In genomic region chr17:70989430-70989829, GRCm38 (mm10) we compare ENCODE assay signal across 8 mouse cellular contexts. TPM values are rescaled to one million over a fixed set of nuclear protein-coding genes. Genes with fewer than 3 reads are reported as not detected.
A peak's percentile ranks its signal among the peaks of the same experiment; 100 is the strongest.
DNase-seq lines count a peak whose midpoint lies in the region; ATAC-seq and TF ChIP-seq lines count a peak whose summit lies in the region.

No protein-coding gene starts in this region.

- DNase-seq in cerebellum, adult 2 months = no peak
- no peak for DNase-seq in testis, postnatal 10 days (ENCODE audit: low spot score)
- DNase-seq in liver, embryonic 14.5 days (ENCODE audit: low read depth in 3 of 3, low spot score in 3 of 3) = no peak
- no peak for DNase-seq in stomach, postnatal 0 days (ENCODE audit: low spot score)
- DNase-seq in frontal cortex, postnatal 25 days (ENCODE audit: low spot score in 2 of 2) = no peak
- DNase-seq in MN1 (ENCODE audit: low spot score) = no peak

- peak overlapping the region; percentile 85 for H3K4me2 ChIP-seq in liver, embryonic 14.5 days (ENCODE audit: low read depth)
- peak overlapping the region; percentile 84 for H3K4me2 ChIP-seq in stomach, postnatal 0 days (replicated peaks; ENCODE audit: low read depth)

- no peak for ATAC-seq in cerebellum, adult (ENCODE audit: insufficient number of reproducible peaks, low FRiP score, low TSS enrichment)
- no peak for ATAC-seq in liver, embryonic 14.5 days (ENCODE audit: insufficient read depth)
- no peak for ATAC-seq in stomach, postnatal 0 days (ENCODE audit: low FRiP score, low TSS enrichment)

- H3K36me3 ChIP-seq in testis, adult 2 months (ENCODE audit: control insufficient read depth, insufficient read depth, low read length) = no peaks in the 10 kb centered on the region
- H3K36me3 ChIP-seq in liver, embryonic 14.5 days (replicated peaks; ENCODE audit: control insufficient read depth, insufficient read depth, low read depth) = peaks cover 20% of the 10 kb centered on the region
- H3K36me3 ChIP-seq in stomach, postnatal 0 days (ENCODE audit: control insufficient read depth, insufficient read depth, low read length) = peaks cover 8% of the 10 kb centered on the region

- H3K9ac ChIP-seq in liver, embryonic 14.5 days (replicated peaks) = peak overlapping the region; percentile 87
- peak overlapping the region; percentile 85; the same call in 1 of the 2 replicates for H3K9ac ChIP-seq in stomach, postnatal 0 days (ENCODE audit: low read length)

- H3K4me3 ChIP-seq in cerebellum, adult 2 months (replicated peaks; ENCODE audit: insufficient read depth, low read depth, low read length) = peak overlapping the region; percentile 88
- H3K4me3 ChIP-seq in testis, adult 2 months (ENCODE audit: control insufficient read depth, low read depth, low read length) = peak overlapping the region; percentile 92; the same call in 1 of the 2 replicates
- H3K4me3 ChIP-seq in liver, embryonic 14.5 days (ENCODE audit: insufficient read depth in 1 of 2, low read depth in 2 of 2, low read length in 2 of 2) = peak overlapping the region; percentile 63 to 91
- peak overlapping the region; percentile 89 for H3K4me3 ChIP-seq in stomach, postnatal 0 days (ENCODE audit: low read depth, low read length)

- H3K4me1 ChIP-seq in cerebellum, adult 2 months (ENCODE audit: control insufficient read depth, insufficient read depth, low read length) = peaks cover 15% of the 10 kb centered on the region
- peaks cover 3% of the 10 kb centered on the region for H3K4me1 ChIP-seq in testis, adult 2 months (ENCODE audit: control insufficient read depth, insufficient read depth, low read length)
- peaks cover 4 to 15% of the 10 kb centered on the region in 2 experiments for H3K4me1 ChIP-seq in liver, embryonic 14.5 days (replicated peaks; ENCODE audit: control insufficient read depth in 2 of 2, insufficient read depth in 2 of 2, low read length in 1 of 2)
- H3K4me1 ChIP-seq in stomach, postnatal 0 days (replicated peaks; ENCODE audit: control insufficient read depth, insufficient read depth) = 0 out of 2 replicates have a peak, but pooled peaks cover 2% of the 10 kb centered on the region

- no peaks in the 10 kb centered on the region for H3K27me3 ChIP-seq in cerebellum, adult 2 months (ENCODE audit: control insufficient read depth, insufficient read depth, low read length)
- no peaks in the 10 kb centered on the region for H3K27me3 ChIP-seq in testis, adult 2 months (ENCODE audit: control insufficient read depth, insufficient read depth, low read length)
- no peaks in the 10 kb centered on the region for H3K27me3 ChIP-seq in liver, embryonic 14.5 days (ENCODE audit: control insufficient read depth, insufficient read depth, low read length)
- H3K27me3 ChIP-seq in stomach, postnatal 0 days (ENCODE audit: control insufficient read depth, insufficient read depth, low read length) = no peaks in the 10 kb centered on the region

- no peak for TF ChIP-seq CTCF in cerebellum, adult 2 months (IDR thresholded peaks at IDR 0.05; ENCODE audit: borderline replicate concordance, insufficient read depth, low read depth, low read length)
- TF ChIP-seq CTCF in testis, adult 2 months (IDR thresholded peaks at IDR 0.05; ENCODE audit: control insufficient read depth, insufficient read depth, insufficient replicate concordance, low read depth, low read length) = no peak
- no peak for TF ChIP-seq CTCF in liver, embryonic 14.5 days (IDR thresholded peaks at IDR 0.05; ENCODE audit: low read depth)
- TF ChIP-seq CTCF in stomach, postnatal 0 days (IDR thresholded peaks at IDR 0.05; ENCODE audit: low read depth) = no peak

- 24% methylated on average over 8 of the region's 8 CpGs for WGBS in cerebellum, adult 2 months
- 34% methylated on average over 8 of the region's 8 CpGs for WGBS in liver, embryonic 14.5 days (ENCODE audit: insufficient replicate concordance)
- WGBS in stomach, postnatal 0 days = 32% methylated on average over 8 of the region's 8 CpGs

- TF ChIP-seq POLR2A in cerebellum, adult 2 months (IDR thresholded peaks at IDR 0.05; ENCODE audit: borderline replicate concordance, insufficient read depth, low read length) = no peak
- TF ChIP-seq POLR2A in testis, adult 2 months (IDR thresholded peaks at IDR 0.05; ENCODE audit: control insufficient read depth, low read depth, low read length) = no peak

- H3K27ac ChIP-seq in cerebellum, adult 2 months (ENCODE audit: insufficient read depth, low read length) = no peak overlapping the region; the same call in 1 of the 2 replicates
- no peak overlapping the region; the same call in 1 of the 2 replicates for H3K27ac ChIP-seq in testis, adult 2 months (ENCODE audit: control insufficient read depth, insufficient read depth, low read depth, low read length)
- H3K27ac ChIP-seq in liver, embryonic 14.5 days = no peak overlapping the region
- peak overlapping the region; percentile 95 for H3K27ac ChIP-seq in stomach, postnatal 0 days (replicated peaks)

- TF ChIP-seq EP300 in liver, embryonic 14.5 days (IDR thresholded peaks at IDR 0.05; ENCODE audit: low read depth) = no peak
- no peak for TF ChIP-seq EP300 in stomach, postnatal 0 days (optimal IDR thresholded peaks at IDR 0.05)

- H3K9me3 ChIP-seq in liver, embryonic 14.5 days (ENCODE audit: control insufficient read depth, low read length) = no peaks in the 10 kb centered on the region
- no peaks in the 10 kb centered on the region for H3K9me3 ChIP-seq in stomach, postnatal 0 days (ENCODE audit: control insufficient read depth, low read length)

RNA-seq across cellular contexts. Expression of gene Myom1, which starts 13.0 kb away (rescaled TPM):
- 1.6 and 2.4 TPM in 2 replicates for polyA plus RNA-seq in cerebellum, adult 2 months (2012; rRNA removed)
- polyA plus RNA-seq in testis, adult 2 months (2012; rRNA removed) = 2.1 and 3.4 TPM in 2 replicates
- polyA plus RNA-seq in liver, embryonic 14.5 days (2012; rRNA removed) = 1.8 and 2.6 TPM in 2 replicates
- 1.6 TPM in 2 replicates for polyA plus RNA-seq in liver, embryonic 14.5 days (2014; fragmentation: Nextera tagmentation; extraction: Ambion mirVana)
- polyA plus RNA-seq in stomach, postnatal 0 days (2015; fragmentation: Nextera tagmentation; extraction: Ambion mirVana) = 9.6 and 9.8 TPM in 2 replicates

RNA-seq across cellular contexts. Expression of gene Myl12a, which starts 13.2 kb away (rescaled TPM):
- polyA plus RNA-seq in cerebellum, adult 2 months (2012; rRNA removed) = 47.4 and 47.9 TPM in 2 replicates
- 29.2 and 30.6 TPM in 2 replicates for polyA plus RNA-seq in testis, adult 2 months (2012; rRNA removed)
- 92.3 and 92.7 TPM in 2 replicates for polyA plus RNA-seq in liver, embryonic 14.5 days (2012; rRNA removed)
- 163 and 165 TPM in 2 replicates for polyA plus RNA-seq in liver, embryonic 14.5 days (2014; fragmentation: Nextera tagmentation; extraction: Ambion mirVana)
- 497 and 534 TPM in 2 replicates for polyA plus RNA-seq in stomach, postnatal 0 days (2015; fragmentation: Nextera tagmentation; extraction: Ambion mirVana)
